Mouse (Mus musculus) embryo, embryonic 11 days (tissue): ENCODE measurements around the gene Dntt.

Source experiments
- DNase-seq: peaks from one replicate; pipeline ENCODE4 v3.0.0-alpha.2; 2015

The Dntt gene

GRCm38 (mm10) chr19:41029219-41029618 is at the start of gene Dntt:
Gene Dntt (plus strand): TSS chr19:41029275.
- DNase-seq = no peak

- DNase-seq = no peak
Measured at GRCm38 (mm10) chr19:40980671-40981070, 48.4 kb upstream of the Dntt start.

GRCm38 (mm10) chr19:40984536-40984935 is 44.5 kb upstream of the Dntt start:
- no peak for DNase-seq

GRCm38 (mm10) chr19:40988856-40989255 is 40.2 kb upstream of the Dntt start:
- DNase-seq = no peak

- no peak for DNase-seq
Measured at GRCm38 (mm10) chr19:40989961-40990600, 39.0 kb upstream of the Dntt start.

- no peak for DNase-seq
Measured at GRCm38 (mm10) chr19:40990781-40991343, 38.2 kb upstream of the Dntt start.

- DNase-seq = no peak
Measured at GRCm38 (mm10) chr19:40991626-40992025, 37.4 kb upstream of the Dntt start.

GRCm38 (mm10) chr19:40992096-40992495 is 37.0 kb upstream of the Dntt start:
- DNase-seq = no peak

GRCm38 (mm10) chr19:40992517-40993044 is 36.5 kb upstream of the Dntt start:
- DNase-seq = no peak

- no peak for DNase-seq
Measured at GRCm38 (mm10) chr19:40993356-40993755, 35.7 kb upstream of the Dntt start.

- DNase-seq = peak; percentile 44
Measured at GRCm38 (mm10) chr19:40994057-40994585, 35.0 kb upstream of the Dntt start, which contains the start of gene Blnk. Gene Blnk (minus strand): TSS chr19:40994535.

- DNase-seq = no peak
Measured at GRCm38 (mm10) chr19:40994911-40995310, 34.2 kb upstream of the Dntt start.

GRCm38 (mm10) chr19:40995449-40996401 is 33.4 kb upstream of the Dntt start:
- peak; percentile 18 for DNase-seq

GRCm38 (mm10) chr19:40996722-40997121 is 32.4 kb upstream of the Dntt start:
- no peak for DNase-seq

GRCm38 (mm10) chr19:40998469-40999170 is 30.5 kb upstream of the Dntt start:
- no peak for DNase-seq

- DNase-seq = no peak
Measured at GRCm38 (mm10) chr19:40999569-40999968, 29.5 kb upstream of the Dntt start.

GRCm38 (mm10) chr19:41003694-41004315 is 25.3 kb upstream of the Dntt start:
- DNase-seq = no peak

GRCm38 (mm10) chr19:41006621-41007020 is 22.5 kb upstream of the Dntt start:
- DNase-seq = no peak

GRCm38 (mm10) chr19:41007326-41007725 is 21.7 kb upstream of the Dntt start:
- DNase-seq = no peak

- DNase-seq = no peak
Measured at GRCm38 (mm10) chr19:41007733-41008132, 21.3 kb upstream of the Dntt start.

GRCm38 (mm10) chr19:41008674-41009395 is 20.2 kb upstream of the Dntt start:
- DNase-seq = no peak
